In the genomic region with DNA sequence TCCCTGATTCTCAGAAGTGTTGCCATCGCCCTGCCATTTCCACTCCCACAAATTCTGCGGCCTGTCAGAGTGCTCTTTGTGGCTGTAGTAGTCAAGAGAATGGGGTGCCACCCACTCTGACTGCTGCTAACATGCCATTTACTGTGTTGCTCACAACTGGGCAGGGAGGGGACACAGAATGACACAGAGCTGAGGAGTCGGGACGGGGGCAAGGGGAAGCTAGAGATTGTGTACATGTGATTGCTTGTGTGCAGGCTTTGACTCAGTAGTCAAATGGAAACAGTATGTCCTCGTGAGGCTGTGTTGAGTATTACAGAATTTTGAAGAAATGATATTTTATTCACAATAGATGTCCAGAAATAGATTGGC, we compare ENCODE assay signal across 19 mouse cellular contexts.
DNase-seq lines count a peak whose midpoint lies in the region; ATAC-seq lines count a peak whose summit lies in the region.
"Had no signal": no experiment of that assay in that cellular context is flagged by ENCODE, and none has a peak within 500 bp of the region (broad histone marks: within the 10 kb centered on the region; RNA-seq: fewer than 3 reads in every experiment).

No protein-coding gene starts in this region.

- no peaks in the 10 kb centered on the region for H3K9me3 ChIP-seq in hindbrain, embryonic 13.5 days
- no peaks in the 10 kb centered on the region for H3K9me3 ChIP-seq in hindbrain, embryonic 12.5 days (replicated peaks)
- H3K9me3 ChIP-seq in midbrain, embryonic 10.5 days (replicated peaks), result no peaks in the 10 kb centered on the region
- H3K9me3 ChIP-seq in midbrain, embryonic 15.5 days, result no peaks in the 10 kb centered on the region
- H3K9me3 ChIP-seq: kidney, embryonic 15.5 days; liver, embryonic 12.5 days had no signal

- no peak overlapping the region for H3K4me3 ChIP-seq in hindbrain, embryonic 13.5 days
- no peak overlapping the region for H3K4me3 ChIP-seq in hindbrain, embryonic 12.5 days
- no peak overlapping the region for H3K4me3 ChIP-seq in midbrain, embryonic 10.5 days
- H3K4me3 ChIP-seq in midbrain, embryonic 15.5 days, result no peak overlapping the region
- H3K4me3 ChIP-seq: kidney, embryonic 15.5 days; liver, embryonic 12.5 days had no signal

- no peak overlapping the region for H3K27ac ChIP-seq in hindbrain, embryonic 13.5 days
- H3K27ac ChIP-seq in hindbrain, embryonic 12.5 days, result no peak overlapping the region
- H3K27ac ChIP-seq in midbrain, embryonic 10.5 days (replicated peaks), result no peak overlapping the region
- H3K27ac ChIP-seq in midbrain, embryonic 15.5 days, result no peak overlapping the region
- H3K27ac ChIP-seq: kidney, embryonic 15.5 days; liver, embryonic 12.5 days; macrophage had no signal

- H3K4me1 ChIP-seq in hindbrain, embryonic 13.5 days (replicated peaks), result 0 out of 2 replicates have a peak, but pooled peaks cover 2% of the 10 kb centered on the region
- H3K4me1 ChIP-seq in hindbrain, embryonic 12.5 days, result peaks cover 5% of the 10 kb centered on the region; the same call in 1 of the 2 replicates
- peaks cover 15% of the 10 kb centered on the region for H3K4me1 ChIP-seq in midbrain, embryonic 10.5 days
- H3K4me1 ChIP-seq in midbrain, embryonic 15.5 days, result peaks cover 9% of the 10 kb centered on the region; the same call in 1 of the 2 replicates
- H3K4me1 ChIP-seq: kidney, embryonic 15.5 days; liver, embryonic 12.5 days had no signal

- peaks cover 3% of the 10 kb centered on the region; the same call in 1 of the 2 replicates for H3K27me3 ChIP-seq in hindbrain, embryonic 13.5 days
- peaks cover 3% of the 10 kb centered on the region; the same call in 1 of the 2 replicates for H3K27me3 ChIP-seq in hindbrain, embryonic 12.5 days
- peaks cover 99% of the 10 kb centered on the region for H3K27me3 ChIP-seq in midbrain, embryonic 10.5 days (ENCODE audit: low read depth, poor library complexity, severe bottlenecking)
- H3K27me3 ChIP-seq in midbrain, embryonic 15.5 days (replicated peaks), result peaks cover 18% of the 10 kb centered on the region
- H3K27me3 ChIP-seq: kidney, embryonic 15.5 days; liver, embryonic 12.5 days had no signal

- no peak overlapping the region for H3K9ac ChIP-seq in hindbrain, embryonic 13.5 days
- no peak overlapping the region for H3K9ac ChIP-seq in hindbrain, embryonic 12.5 days
- H3K9ac ChIP-seq in midbrain, embryonic 15.5 days, result no peak overlapping the region
- H3K9ac ChIP-seq: kidney, embryonic 15.5 days; liver, embryonic 12.5 days; liver, postnatal 0 days had no signal

- 76% methylated on average over 5 of the region's 5 CpGs for whole genome bisulfite sequencing in hindbrain, embryonic 13.5 days
- WGBS in hindbrain, embryonic 12.5 days, result 70% methylated on average over 5 of the region's 5 CpGs
- WGBS in midbrain, embryonic 10.5 days, result 74% methylated on average over 5 of the region's 5 CpGs
- WGBS in midbrain, embryonic 15.5 days, result 55% methylated on average over 5 of the region's 5 CpGs

- no peak for ATAC-seq in hindbrain, embryonic 13.5 days (ENCODE audit: low FRiP score)
- no peak for ATAC-seq in hindbrain, embryonic 12.5 days (ENCODE audit: low FRiP score)
- peak; percentile 65; the same call in 1 of the 2 replicates for ATAC-seq in midbrain, embryonic 15.5 days (replicated peaks)
- ATAC-seq: liver, embryonic 12.5 days; liver, postnatal 0 days had no signal

- no peaks in the 10 kb centered on the region for H3K36me3 ChIP-seq in hindbrain, embryonic 13.5 days
- H3K36me3 ChIP-seq in hindbrain, embryonic 12.5 days, result no peaks in the 10 kb centered on the region
- H3K36me3 ChIP-seq in midbrain, embryonic 10.5 days, result no peaks in the 10 kb centered on the region
- no peaks in the 10 kb centered on the region for H3K36me3 ChIP-seq in midbrain, embryonic 15.5 days (replicated peaks)
- H3K36me3 ChIP-seq: kidney, embryonic 15.5 days; liver, embryonic 12.5 days had no signal

- H3K4me2 ChIP-seq in hindbrain, embryonic 13.5 days, result 0 out of 2 replicates have a peak overlapping the region, but pooled peaks have one; percentile 17
- no peak overlapping the region for H3K4me2 ChIP-seq in hindbrain, embryonic 12.5 days (replicated peaks)
- H3K4me2 ChIP-seq in midbrain, embryonic 15.5 days, result peak overlapping the region; percentile 47
- H3K4me2 ChIP-seq: heart, embryonic 11.5 days; kidney, embryonic 15.5 days; liver, embryonic 12.5 days had no signal

- peak; percentile 5 for DNase-seq in Muller cell, postnatal 12 days (ENCODE audit: inconsistent ontology term)
- peak; percentile 22 for DNase-seq in midbrain, embryonic 10.5 days (ENCODE audit: low spot score)
- no peak for DNase-seq in left cerebral cortex, adult 8-10 months (ENCODE audit: low spot score in 2 of 2)
- DNase-seq in gastrocnemius, adult 8-10 months (ENCODE audit: low spot score in 2 of 2), result no peak
- DNase-seq: adrenal gland, postnatal 25 days; gastrocnemius, postnatal 36 days; heart, adult 18-20 months; heart, postnatal 36 days; kidney, adult 18-20 months; liver, postnatal 0 days; right cerebral cortex, postnatal 14 days; thymus, postnatal 4 days had no signal

Comparison
In these comparisons a context has a peak if more than half of its experiments do, and no peak if none do; other contexts are left out.
1. DNase-seq: peak in Muller cell, postnatal 12 days (single experiment) and midbrain, embryonic 10.5 days (single experiment); none in left cerebral cortex, adult 8-10 months (0 of 2) and gastrocnemius, adult 8-10 months (0 of 2).